Mouse (Mus musculus) hindbrain, embryonic 16.5 days (tissue): ENCODE measurements around the gene Vps4b. TPM values are rescaled to one million over a fixed set of nuclear protein-coding genes. Genes with fewer than 3 reads are reported as not detected.

Experiments used
- ATAC-seq: fragments of 200-750 bp; cut with Nextera tagmentation; 2 replicates; pipeline ENCODE4 v1.8.0; 2017; ENCODE audit warnings: moderate TSS enrichment, moderate library complexity
- H3K27ac ChIP-seq: fragments of 300-500 bp; sonication (generic); 2 replicates; pipeline ENCODE4 v1.5.1; 2014; ENCODE audit warnings: low read depth, mild to moderate bottlenecking, control low read depth, low read length, moderate library complexity
- H3K27me3 ChIP-seq: fragments of 300-500 bp; sonication (generic); replicated peaks from 2 replicates; pipeline ENCODE4 v1.6.1; 2014; ENCODE audit warnings: low read length; ENCODE audit not compliant: control insufficient read depth, insufficient read depth
- H3K36me3 ChIP-seq: fragments of 300-500 bp; sonication (generic); 2 replicates; pipeline ENCODE4 v1.6.1; 2014; ENCODE audit warnings: mild to moderate bottlenecking, low read length, moderate library complexity, mixed read lengths; ENCODE audit not compliant: control insufficient read depth, insufficient read depth
- H3K4me1 ChIP-seq: fragments of 300-500 bp; sonication (generic); 2 replicates; pipeline ENCODE4 v1.6.1; 2014; ENCODE audit warnings: low read depth, low read length; ENCODE audit not compliant: control insufficient read depth, insufficient read depth
- H3K4me2 ChIP-seq: fragments of 300-500 bp; sonication (generic); 2 replicates; pipeline ENCODE4 v1.6.1; 2014; ENCODE audit warnings: mild to moderate bottlenecking, low read length, control low read depth, moderate library complexity
- H3K4me3 ChIP-seq: fragments of 300-500 bp; sonication (generic); 2 replicates; pipeline ENCODE4 v1.5.1; 2014; ENCODE audit warnings: mild to moderate bottlenecking, low read length, control low read depth, moderate library complexity
- H3K9ac ChIP-seq: fragments of 300-500 bp; sonication (generic); 2 replicates; pipeline ENCODE4 v1.6.1; 2014; ENCODE audit warnings: low read depth, mild to moderate bottlenecking, control low read depth, low read length, moderate library complexity
- H3K9me3 ChIP-seq: fragments of 300-500 bp; sonication (generic); 2 replicates; pipeline ENCODE4 v1.6.1; 2014; ENCODE audit warnings: mild to moderate bottlenecking, low read length, moderate library complexity; ENCODE audit not compliant: control insufficient read depth
- WGBS: fragments of 180-500 bp; shearing (Covaris S2); extraction: QIAGEN DNeasy Blood & Tissue Kit; methylation state at CpG from one replicate; pipeline ENCODE4 v1.1.7; 2014; 5-methylcytosine and 5-hydroxymethylcytosine counted together
- polyA plus RNA-seq: library from polyadenylated mRNA; unstranded; fragments of >200 nt; fragmentation: Nextera tagmentation; extraction: Ambion mirVana; gene quantifications from 2 replicates; pipeline ENCODE4 v1.2.1, GENCODE M21; 2015

The Vps4b gene
- polyA plus RNA-seq, 1 experiment from 2014 or later: 25.8 TPM

DNA sequence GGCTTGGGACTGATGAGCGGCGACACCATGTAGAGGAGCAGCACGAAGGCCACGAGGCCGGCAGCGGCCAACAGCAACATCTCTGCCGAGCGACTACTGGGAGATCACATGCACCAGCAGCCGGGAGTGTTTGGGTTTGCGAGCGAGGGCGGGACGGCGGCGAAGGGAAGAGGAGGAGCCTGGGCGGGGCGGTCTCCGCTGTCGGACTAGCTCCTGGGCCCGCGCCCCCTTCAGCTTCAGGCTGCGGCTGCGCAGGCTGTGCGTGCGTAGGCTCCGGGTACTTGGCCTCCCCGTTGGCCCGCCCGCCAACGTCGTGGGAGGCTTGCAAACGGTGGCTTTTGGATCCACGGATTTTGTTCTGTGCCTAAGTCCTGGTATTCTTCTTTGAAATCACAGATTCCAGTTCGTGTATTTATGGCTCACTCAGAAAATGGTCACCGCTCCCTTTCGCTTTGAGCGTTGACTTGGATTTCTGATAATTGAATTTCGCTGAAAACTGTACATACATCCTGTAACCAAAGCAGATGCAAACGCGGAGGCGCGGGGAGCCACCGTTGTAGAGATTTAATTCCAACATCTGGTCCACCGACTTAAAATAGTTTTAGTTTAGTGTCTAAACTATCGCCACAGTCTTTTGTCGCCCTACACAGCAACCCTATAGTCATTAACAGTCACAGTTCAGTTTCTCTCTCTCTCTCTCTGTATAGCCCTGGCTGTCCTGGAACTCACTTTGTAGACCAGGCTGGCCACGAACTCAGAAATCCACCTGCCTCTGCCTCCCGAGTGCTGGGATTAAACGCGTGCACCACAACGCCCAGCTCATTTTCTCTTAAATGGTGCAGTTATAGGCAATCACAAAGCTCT is 36.7 kb downstream of the Vps4b start, which contains the start of gene Kdsr:
TSS of gene Kdsr (minus strand) at position 156 of the 864 bp plus-strand sequence.
- Histone ChIP-seq H3K4me2 (peak within 1 kb of the TSS; percentile 99), H3K9ac (peak within 1 kb of the TSS; percentile 79), H3K4me3 (peak within 1 kb of the TSS; percentile 65), H3K9me3 (no peaks in the 10 kb centered on the region), H3K27ac (peak within 1 kb of the TSS; percentile 89), H3K4me1 (peaks cover 12% of the 10 kb centered on the region), H3K36me3 (peaks cover 2% of the 10 kb centered on the region; the same call in 1 of the 2 replicates), H3K27me3 (no peaks in the 10 kb centered on the region)
- WGBS: 2% methylated on average over 50 of the region's 51 CpGs
- peak; percentile 100 for ATAC-seq

DNA sequence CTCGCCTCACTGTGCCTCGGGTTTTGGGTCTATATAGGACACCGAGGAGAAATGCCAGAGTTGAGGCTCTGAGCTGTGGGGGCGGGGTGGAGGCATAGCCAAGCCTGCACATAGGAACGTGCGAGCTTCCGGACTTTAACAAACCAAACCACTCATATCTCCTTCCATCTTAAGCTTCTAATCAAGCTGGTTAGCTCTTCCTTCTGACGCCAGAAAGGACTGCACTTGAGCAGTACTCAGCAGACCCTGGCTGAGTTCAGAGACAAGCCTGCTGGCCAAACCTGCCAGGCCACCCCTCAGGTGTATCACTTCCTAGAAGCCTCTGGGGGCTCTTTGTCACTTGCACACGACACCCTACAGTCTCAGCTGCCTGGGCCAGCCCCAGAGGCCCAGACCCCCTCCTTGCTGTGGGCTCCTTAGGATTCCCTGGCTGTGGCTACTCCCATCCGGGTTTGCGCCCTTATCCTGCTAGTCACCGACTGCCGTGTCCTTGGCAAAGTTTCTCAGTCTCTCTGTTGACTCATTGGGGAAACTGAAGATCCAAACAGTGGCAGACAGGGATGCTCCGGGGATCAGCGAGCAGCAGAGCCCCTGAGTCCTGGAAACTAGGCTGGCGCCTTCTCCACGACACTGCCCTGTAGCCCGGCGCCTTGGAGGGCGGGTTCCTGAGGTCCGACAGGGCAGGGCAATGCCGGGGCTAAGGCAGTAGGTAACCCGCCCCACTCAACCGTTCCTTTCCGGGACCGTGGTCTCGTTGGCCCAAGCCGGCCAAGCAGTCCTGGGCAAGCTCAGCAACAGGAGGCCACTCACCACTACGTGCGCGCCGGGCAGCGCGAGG is 37.6 kb downstream of the Vps4b start:
- peak; percentile 23 for ATAC-seq
- peak overlapping the region; percentile 89 for H3K27ac ChIP-seq
- H3K27me3 ChIP-seq: no peaks in the 10 kb centered on the region
- H3K4me2 ChIP-seq: peak overlapping the region; percentile 99
- no peaks in the 10 kb centered on the region for H3K36me3 ChIP-seq
- WGBS: 4% methylated on average over 34 of the region's 34 CpGs
- peak overlapping the region; percentile 65 for H3K4me3 ChIP-seq
- H3K9ac ChIP-seq: peak overlapping the region; percentile 79
- no peaks in the 10 kb centered on the region for H3K9me3 ChIP-seq
- peaks cover 12% of the 10 kb centered on the region for H3K4me1 ChIP-seq

GRCm38 (mm10) chr1:106756633-106757032 is 39.9 kb downstream of the Vps4b start:
- 93% methylated on average over 4 of the region's 4 CpGs for WGBS
- Histone ChIP-seq H3K9ac (no peak overlapping the region), H3K4me1 (peaks cover 12% of the 10 kb centered on the region), H3K36me3 (peaks cover 3% of the 10 kb centered on the region; the same call in 1 of the 2 replicates), H3K4me3 (no peak overlapping the region), H3K9me3 (no peaks in the 10 kb centered on the region), H3K27me3 (no peaks in the 10 kb centered on the region), H3K27ac (no peak overlapping the region), H3K4me2 (no peak overlapping the region)
- no peak for ATAC-seq

GRCm38 (mm10) chr1:106752013-106752412 is 44.5 kb downstream of the Vps4b start:
- H3K9ac ChIP-seq: no peak overlapping the region
- ATAC-seq: no peak
- H3K4me2 ChIP-seq: no peak overlapping the region
- H3K4me1 ChIP-seq: no peaks in the 10 kb centered on the region
- H3K27me3 ChIP-seq: no peaks in the 10 kb centered on the region
- H3K4me3 ChIP-seq: no peak overlapping the region
- 94% methylated on average over 5 of the region's 5 CpGs for WGBS
- no peak overlapping the region for H3K27ac ChIP-seq
- peaks cover 7% of the 10 kb centered on the region for H3K36me3 ChIP-seq
- H3K9me3 ChIP-seq: no peaks in the 10 kb centered on the region

- no peak for ATAC-seq
- WGBS: 93% methylated on average over 1 of the region's 1 CpGs
- no peak overlapping the region for H3K9ac ChIP-seq
- no peaks in the 10 kb centered on the region for H3K9me3 ChIP-seq
- H3K36me3 ChIP-seq: peaks cover 13% of the 10 kb centered on the region
- no peaks in the 10 kb centered on the region for H3K27me3 ChIP-seq
- H3K4me1 ChIP-seq: no peaks in the 10 kb centered on the region
- no peak overlapping the region for H3K4me2 ChIP-seq
- H3K4me3 ChIP-seq: no peak overlapping the region
- no peak overlapping the region for H3K27ac ChIP-seq
These were observed 45.9 kb downstream of the Vps4b start for GRCm38 (mm10) chr1:106750656-106751055.

GRCm38 (mm10) chr1:106748555-106749315 is 47.8 kb downstream of the Vps4b start:
- Histone ChIP-seq H3K4me3 (no peak overlapping the region), H3K4me2 (no peak overlapping the region), H3K9me3 (no peaks in the 10 kb centered on the region), H3K27me3 (no peaks in the 10 kb centered on the region), H3K36me3 (peaks cover 13% of the 10 kb centered on the region), H3K4me1 (no peaks in the 10 kb centered on the region), H3K9ac (no peak overlapping the region), H3K27ac (no peak overlapping the region)
- no peak for ATAC-seq
- WGBS: 93% methylated on average over 6 of the region's 6 CpGs

DNA sequence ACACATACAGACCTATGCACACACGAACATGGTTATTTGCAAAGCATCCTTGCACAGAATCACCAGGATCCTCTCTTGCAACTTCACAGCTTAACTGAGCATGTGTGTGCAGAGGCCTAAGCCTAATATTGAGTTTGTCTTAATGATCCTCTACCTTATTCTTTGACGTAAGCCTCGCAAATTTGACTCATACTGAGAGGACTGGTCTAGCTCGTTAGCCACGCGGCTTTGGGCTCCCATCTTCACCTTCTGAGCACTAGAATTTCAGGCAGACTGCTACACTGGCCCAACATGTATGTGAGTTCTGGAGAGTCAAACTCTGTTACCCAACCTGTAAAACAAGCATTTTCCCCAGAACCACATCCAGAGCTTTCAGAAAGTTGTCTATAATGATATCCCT is 53.5 kb downstream of the Vps4b start:
- no peaks in the 10 kb centered on the region for H3K27me3 ChIP-seq
- no peak overlapping the region for H3K4me2 ChIP-seq
- H3K36me3 ChIP-seq: peaks cover 13% of the 10 kb centered on the region
- H3K9me3 ChIP-seq: no peaks in the 10 kb centered on the region
- H3K9ac ChIP-seq: no peak overlapping the region
- ATAC-seq: no peak
- H3K27ac ChIP-seq: no peak overlapping the region
- H3K4me1 ChIP-seq: no peaks in the 10 kb centered on the region
- no peak overlapping the region for H3K4me3 ChIP-seq
- WGBS: 88% methylated on average over 6 of the region's 6 CpGs

- H3K4me2 ChIP-seq: no peak overlapping the region
- no peak overlapping the region for H3K4me3 ChIP-seq
- no peak overlapping the region for H3K27ac ChIP-seq
- H3K9ac ChIP-seq: no peak overlapping the region
- WGBS: 96% methylated on average over 4 of the region's 4 CpGs
- no peaks in the 10 kb centered on the region for H3K9me3 ChIP-seq
- H3K27me3 ChIP-seq: no peaks in the 10 kb centered on the region
- no peak for ATAC-seq
- peaks cover 6% of the 10 kb centered on the region for H3K36me3 ChIP-seq
- H3K4me1 ChIP-seq: no peaks in the 10 kb centered on the region
These were observed 55.8 kb downstream of the Vps4b start for GRCm38 (mm10) chr1:106740735-106741134.
